Mouse (Mus musculus) NIH3T3 (cell line): ENCODE measurements around the gene Prph.
A peak's percentile ranks its signal among the peaks of the same experiment; 100 is the strongest.

Experiments used
- DNase-seq: peaks from one replicate; pipeline ENCODE4 v3.0.0-alpha.2; 2012; ENCODE audit warnings: low read depth

Prph gene

DNA sequence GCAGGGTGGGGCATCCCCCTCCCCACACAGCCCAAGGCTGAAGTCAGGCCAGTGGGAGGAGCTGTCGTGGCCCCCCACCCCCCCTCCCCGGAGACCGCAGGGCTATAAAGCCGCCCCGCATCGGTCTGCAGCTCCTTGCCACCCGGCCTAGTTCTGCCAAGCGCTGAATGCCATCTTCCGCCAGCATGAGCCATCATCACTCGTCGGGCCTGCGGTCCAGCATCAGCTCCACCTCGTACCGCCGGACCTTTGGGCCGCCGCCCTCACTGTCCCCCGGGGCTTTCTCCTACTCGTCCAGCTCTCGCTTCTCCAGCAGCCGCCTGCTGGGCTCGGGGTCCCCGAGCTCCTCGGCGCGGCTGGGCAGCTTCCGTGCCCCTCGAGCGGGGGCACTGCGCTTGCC lies at the start of gene Prph:
Prph (plus strand) TSS at position 135 of the 400 bp plus-strand sequence.
- no peak for DNase-seq

DNA sequence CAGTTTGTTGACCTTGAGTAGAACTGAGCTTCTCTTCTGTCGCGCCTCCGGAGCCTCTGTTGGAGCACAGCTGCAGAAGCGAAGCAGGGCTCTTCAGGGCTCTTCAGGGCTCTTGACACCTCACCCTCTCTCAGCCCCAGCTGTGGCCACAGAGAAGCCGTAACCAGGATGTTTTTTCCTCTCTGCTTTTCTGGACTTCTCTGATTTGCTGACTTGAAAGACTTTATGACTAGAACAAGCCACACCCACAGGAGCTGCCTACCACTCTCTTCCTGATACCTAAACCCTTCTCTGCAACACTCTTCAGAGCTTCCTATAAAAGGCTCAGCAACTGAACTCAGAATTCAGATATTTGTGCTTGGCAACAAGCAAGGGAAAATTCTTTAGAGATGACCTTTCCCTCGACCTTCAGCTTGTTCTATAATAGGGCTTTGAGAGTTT lies 46.2 kb upstream of the Prph start:
- DNase-seq: peak; percentile 69

- peak; percentile 91 for DNase-seq
Measured at GRCm38 (mm10) chr15:99010896-99011295, 44.1 kb upstream of the Prph start.

GRCm38 (mm10) chr15:99011946-99012345 lies 43.0 kb upstream of the Prph start:
- no peak for DNase-seq

DNA sequence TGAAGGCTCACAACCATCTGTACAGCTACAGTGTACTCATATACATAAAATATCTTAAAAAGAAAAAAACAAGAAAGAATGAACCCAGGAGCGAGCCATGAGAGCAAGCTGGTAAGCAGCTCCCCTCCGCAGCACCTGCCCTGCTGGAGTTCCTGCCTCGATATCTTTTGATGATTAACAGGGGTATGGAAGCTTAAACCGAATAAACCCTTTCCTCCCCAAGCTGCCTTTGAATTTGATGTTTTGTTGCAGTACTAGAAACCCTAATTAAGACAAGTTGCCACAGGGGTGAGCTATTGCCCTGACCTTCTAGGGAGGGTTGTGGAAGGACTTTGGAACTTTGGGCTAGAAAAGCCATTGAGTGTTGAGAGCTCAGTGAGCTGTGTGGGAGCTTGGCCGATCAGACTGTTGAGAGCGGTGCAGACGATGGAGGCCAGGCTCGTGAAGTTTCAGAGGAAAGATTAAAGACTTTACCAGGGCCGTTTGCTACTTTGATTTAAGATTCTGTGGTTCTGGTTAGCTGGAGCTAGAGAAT lies 40.4 kb upstream of the Prph start:
- DNase-seq: no peak

DNA sequence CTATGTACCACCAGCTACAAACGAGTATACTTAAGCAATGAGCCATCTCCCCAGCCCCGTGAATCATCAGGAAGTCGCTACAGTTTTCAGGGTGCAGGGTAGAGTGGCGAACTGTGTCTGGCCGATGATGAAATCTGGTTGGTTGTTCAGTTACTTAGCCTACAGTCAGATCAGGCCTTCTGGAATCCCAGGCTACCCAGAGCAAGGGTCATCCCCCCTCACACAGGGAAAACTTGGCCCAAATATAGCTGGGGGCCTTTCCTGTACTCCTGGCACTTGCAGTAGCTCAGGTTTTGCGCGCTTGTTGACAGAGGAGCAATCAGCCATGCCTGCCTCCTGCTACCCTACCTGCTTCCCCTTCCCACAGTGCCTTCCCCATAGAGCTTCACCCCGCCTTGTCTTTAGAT lies 37.6 kb upstream of the Prph start:
- no peak for DNase-seq

- DNase-seq: peak; percentile 59
Measured at GRCm38 (mm10) chr15:99017986-99018385, 37.0 kb upstream of the Prph start.

- no peak for DNase-seq
Measured at GRCm38 (mm10) chr15:99018630-99019029, 36.3 kb upstream of the Prph start.

- no peak for DNase-seq
Measured at GRCm38 (mm10) chr15:99019436-99019835, 35.5 kb upstream of the Prph start.

GRCm38 (mm10) chr15:99020171-99020570 lies 34.8 kb upstream of the Prph start:
- no peak for DNase-seq

- no peak for DNase-seq
Measured at GRCm38 (mm10) chr15:99021255-99021654, 33.7 kb upstream of the Prph start.

DNA sequence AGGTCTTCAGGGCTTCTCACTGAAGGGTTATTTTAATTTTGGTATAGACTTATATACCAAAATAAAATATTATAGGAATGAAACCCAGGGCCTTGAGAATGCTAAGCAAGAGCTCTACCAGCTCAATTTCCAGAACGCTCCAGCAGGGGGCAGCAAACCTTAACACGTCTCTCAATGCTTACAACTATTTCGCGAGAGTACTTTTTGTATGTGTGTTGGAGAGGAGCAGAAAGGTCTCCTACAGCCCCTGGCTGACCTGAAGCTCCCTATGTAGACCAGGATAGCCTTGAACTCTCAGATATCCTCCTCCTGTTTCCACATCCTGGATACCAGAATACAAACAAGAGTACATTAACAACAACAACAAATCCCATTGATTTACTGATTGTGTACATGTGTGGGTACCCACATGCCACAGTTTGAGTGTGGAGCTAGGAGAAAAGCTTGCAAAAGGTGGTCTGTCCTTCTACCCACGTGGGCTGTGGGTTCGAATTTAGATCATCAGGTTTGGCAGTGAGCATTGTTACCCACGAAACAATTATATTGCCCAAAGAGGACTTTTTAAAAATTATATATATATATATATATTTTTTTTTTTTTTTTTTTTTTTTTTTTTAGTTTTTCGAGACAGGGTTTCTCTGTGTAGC lies 30.2 kb upstream of the Prph start:
- peak; percentile 94 for DNase-seq

- DNase-seq: no peak
Measured at GRCm38 (mm10) chr15:99025414-99025813, 29.6 kb upstream of the Prph start.

GRCm38 (mm10) chr15:99026259-99026658 lies 28.7 kb upstream of the Prph start:
- DNase-seq: peak; percentile 74

DNA sequence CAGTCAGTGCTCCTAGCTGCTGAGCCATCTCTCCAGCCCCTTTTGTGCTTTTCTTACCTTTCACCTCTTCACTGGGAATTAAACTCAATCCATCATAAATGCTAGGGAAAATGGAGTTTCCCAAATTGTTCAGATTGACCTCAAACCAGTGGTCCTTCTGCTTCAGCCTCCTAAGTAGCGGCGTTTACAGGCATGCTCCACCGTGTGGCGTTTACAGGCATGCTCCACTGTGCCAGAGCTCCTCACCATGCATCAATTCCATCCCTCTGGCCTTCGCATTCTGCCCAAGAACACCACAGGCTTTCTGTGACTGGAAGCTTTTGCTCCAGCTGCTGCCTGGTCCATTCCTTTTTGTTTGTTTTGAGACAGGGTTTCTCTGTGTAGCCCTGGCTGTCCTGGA lies 27.9 kb upstream of the Prph start:
- no peak for DNase-seq

DNA sequence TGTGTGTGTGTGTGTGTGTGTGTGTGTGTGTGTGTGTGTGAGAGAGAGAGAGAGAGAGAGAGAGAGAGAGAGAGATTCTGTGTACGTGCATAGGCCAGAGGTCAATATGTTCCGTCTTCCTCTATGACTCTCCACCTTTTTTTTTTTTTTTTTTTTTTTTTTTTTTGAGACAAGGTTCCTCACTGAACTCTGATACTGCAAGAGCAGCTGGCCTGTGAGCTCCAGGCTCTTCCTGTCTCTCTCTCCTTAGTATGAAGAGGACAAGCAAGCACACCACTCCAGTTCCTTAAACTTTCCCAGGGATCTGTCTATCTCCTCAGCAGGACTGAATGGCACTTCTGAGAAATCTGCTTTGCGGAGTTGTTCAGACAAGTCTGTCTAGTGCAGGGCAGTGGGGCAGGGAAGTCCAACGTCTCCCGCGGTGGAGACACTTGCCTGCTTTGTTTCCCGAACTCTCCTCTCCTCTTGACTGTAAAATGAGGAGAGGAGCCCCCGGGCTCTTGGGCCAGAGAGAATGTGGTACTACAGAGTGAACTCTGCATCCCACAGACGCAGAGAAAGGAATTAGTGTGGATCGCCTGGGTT lies 26.0 kb upstream of the Prph start:
- peak; percentile 49 for DNase-seq

- peak; percentile 99 for DNase-seq
Measured at GRCm38 (mm10) chr15:99029619-99030584, 25.1 kb upstream of the Prph start, which contains the start of gene Tuba1c. Gene Tuba1c (plus strand): TSS chr15:99029891.

DNA sequence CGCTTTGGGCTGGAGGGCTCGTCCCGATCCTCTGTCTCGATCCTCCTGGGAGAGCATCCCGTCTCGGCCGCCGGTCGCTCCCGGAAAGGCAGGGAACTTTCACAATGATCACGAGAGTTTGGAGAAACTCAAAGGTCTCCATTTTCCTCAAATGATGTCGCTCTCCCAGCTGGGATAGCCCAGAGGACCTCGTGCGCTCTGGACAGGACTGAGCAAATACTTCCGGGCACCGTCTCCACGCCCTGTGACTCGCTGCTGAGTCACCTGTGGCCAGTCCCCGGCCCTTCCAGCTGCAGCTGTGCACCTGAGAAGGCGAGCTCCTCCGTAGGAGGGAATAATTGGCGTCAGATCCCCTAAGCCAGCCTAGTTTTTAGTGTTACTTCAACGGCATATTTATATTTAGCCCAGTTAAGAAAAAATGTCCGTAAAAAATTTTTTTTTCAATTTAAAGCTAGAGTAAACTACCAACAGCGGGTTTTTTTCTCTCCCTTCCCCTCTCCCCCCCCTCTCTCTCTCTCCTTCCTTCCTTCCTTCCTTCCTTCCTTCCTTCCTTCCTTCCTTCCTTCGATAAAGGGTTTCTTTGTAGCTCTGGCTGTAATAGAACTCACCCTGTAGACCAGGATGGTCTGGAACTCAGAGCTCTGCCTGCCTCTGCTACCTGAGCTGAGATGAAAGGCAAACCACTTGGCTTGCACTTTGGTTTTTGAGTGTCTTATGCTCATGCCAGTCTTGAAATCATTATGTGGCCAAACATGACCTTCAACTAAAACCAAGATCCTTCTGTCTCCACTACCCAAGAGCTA lies 24.2 kb upstream of the Prph start:
- peak; percentile 80 for DNase-seq

- no peak for DNase-seq
Measured at GRCm38 (mm10) chr15:99031388-99031675, 23.6 kb upstream of the Prph start.

DNA sequence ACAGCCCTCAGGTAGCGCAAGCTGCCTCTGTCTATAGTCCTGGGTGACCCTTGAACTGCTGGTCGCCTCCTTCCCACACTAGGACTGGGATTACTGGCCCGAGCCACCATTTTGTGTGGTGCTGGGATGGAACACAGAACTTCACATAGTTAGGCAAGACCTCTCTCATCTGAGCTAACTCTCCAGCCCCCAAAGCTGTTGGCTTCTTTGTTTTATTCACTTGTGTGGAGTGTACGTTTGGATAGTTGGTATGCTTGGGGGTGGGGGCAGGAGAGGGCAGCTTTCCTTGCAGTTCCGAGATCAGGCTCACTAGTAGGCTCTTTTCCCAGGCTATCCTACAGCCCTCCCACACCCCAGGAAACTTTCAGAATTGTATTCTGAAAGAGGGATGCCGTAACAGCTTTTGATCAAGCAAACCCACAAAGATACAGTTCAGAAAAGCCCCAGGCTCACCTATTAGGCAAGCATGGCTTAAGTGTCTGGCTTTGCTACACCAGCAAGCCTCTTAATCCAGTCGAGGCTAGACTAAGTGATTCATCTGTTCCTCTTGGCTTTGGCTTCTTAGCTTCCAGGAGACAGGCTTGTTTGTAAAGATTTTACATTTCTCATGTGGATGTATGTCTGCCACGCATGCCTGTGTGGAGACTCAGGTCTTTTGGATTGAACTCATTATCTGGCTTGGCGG lies 22.8 kb upstream of the Prph start:
- DNase-seq: peak; percentile 69

- no peak for DNase-seq
Measured at GRCm38 (mm10) chr15:99032726-99033250, 22.2 kb upstream of the Prph start.
